Mouse (Mus musculus) midbrain, embryonic 13.5 days (tissue): Measurements from ENCODE around the gene Tgfa. TPM values are rescaled to one million over a fixed set of nuclear protein-coding genes. Genes with fewer than 3 reads are reported as not detected.

ENCODE experiments used
- ATAC-seq: fragments of 200-750 bp; cut with Nextera tagmentation; 2 replicates; pipeline ENCODE4 v1.8.0; 2017; ENCODE audit warnings: mild to moderate bottlenecking, moderate TSS enrichment, moderate library complexity
- H3K27ac ChIP-seq: fragments of 300-500 bp; sonication (generic); 2 replicates; pipeline ENCODE4 v1.5.1; 2015; ENCODE audit warnings: inconsistent platforms, mild to moderate bottlenecking, moderate library complexity
- H3K27me3 ChIP-seq: fragments of 300-500 bp; sonication (generic); 2 replicates; pipeline ENCODE4 v1.6.1; 2015; ENCODE audit warnings: mild to moderate bottlenecking, inconsistent platforms
- H3K36me3 ChIP-seq: fragments of 300-500 bp; sonication (generic); 2 replicates; pipeline ENCODE4 v1.6.1; 2015; ENCODE audit warnings: mild to moderate bottlenecking, inconsistent platforms
- H3K4me1 ChIP-seq: fragments of 300-500 bp; sonication (generic); replicated peaks from 2 replicates; pipeline ENCODE4 v1.6.1; 2015; ENCODE audit warnings: inconsistent platforms
- H3K4me2 ChIP-seq: fragments of 300-500 bp; sonication (generic); replicated peaks from 2 replicates; pipeline ENCODE4 v1.6.1; 2015; ENCODE audit warnings: moderate library complexity, mild to moderate bottlenecking, inconsistent platforms
- H3K4me3 ChIP-seq: fragments of 300-500 bp; sonication (generic); replicated peaks from 2 replicates; pipeline ENCODE4 v1.5.1; 2015; ENCODE audit warnings: mild to moderate bottlenecking, inconsistent platforms
- H3K9ac ChIP-seq: fragments of 300-500 bp; sonication (generic); replicated peaks from 2 replicates; pipeline ENCODE4 v1.6.1; 2015; ENCODE audit warnings: mild to moderate bottlenecking, inconsistent platforms
- H3K9me3 ChIP-seq: fragments of 300-500 bp; sonication (generic); 2 replicates; pipeline ENCODE4 v1.6.1; 2016; ENCODE audit warnings: mild to moderate bottlenecking, inconsistent platforms
- WGBS: fragments of 180-500 bp; shearing (Covaris S2); methylation state at CpG from one replicate; pipeline ENCODE4 v1.1.7; 2015; 5-methylcytosine and 5-hydroxymethylcytosine counted together
- polyA plus RNA-seq: library from polyadenylated mRNA; unstranded; fragments of >200 nt; fragmentation: Nextera tagmentation; extraction: Ambion mirVana; gene quantifications from 2 replicates; pipeline ENCODE4 v1.2.1, GENCODE M21; 2015

Gene Tgfa
- polyA plus RNA-seq, 1 experiment from 2014 or later, result 3.8 TPM

GRCm38 (mm10) chr6:86248562-86248961, 53.5 kb downstream of the Tgfa start:
- H3K27me3 ChIP-seq, result no peaks in the 10 kb centered on the region
- H3K9ac ChIP-seq, result no peak overlapping the region
- H3K9me3 ChIP-seq, result no peaks in the 10 kb centered on the region
- no peak overlapping the region for H3K27ac ChIP-seq
- WGBS, result 76% methylated on average over 1 of the region's 1 CpGs
- H3K4me2 ChIP-seq, result no peak overlapping the region
- no peaks in the 10 kb centered on the region for H3K36me3 ChIP-seq
- ATAC-seq, result no peak
- H3K4me3 ChIP-seq, result no peak overlapping the region
- peaks cover 21% of the 10 kb centered on the region for H3K4me1 ChIP-seq

DNA sequence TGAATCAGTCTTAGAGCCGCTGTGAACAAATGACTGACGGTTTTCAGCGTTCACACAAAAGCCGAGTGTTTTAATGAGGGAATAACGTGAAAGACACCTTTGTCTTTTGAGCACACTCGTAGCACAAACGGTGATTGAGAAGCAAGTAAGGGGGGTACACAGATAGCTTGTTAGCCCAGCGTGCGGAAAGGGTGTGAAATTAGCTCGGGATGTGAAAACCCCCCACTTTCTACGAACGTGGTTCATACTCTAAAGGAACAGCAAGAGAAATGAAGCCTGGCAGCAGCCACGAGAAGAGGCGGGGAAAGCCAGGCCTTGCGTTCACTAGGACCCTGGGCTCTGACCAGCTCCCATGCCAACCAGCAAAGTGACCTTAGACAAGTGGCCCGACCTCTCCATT, 54.0 kb downstream of the Tgfa start:
- no peak overlapping the region for H3K9ac ChIP-seq
- H3K27ac ChIP-seq, result 0 out of 2 replicates have a peak overlapping the region, but pooled peaks have one; percentile 9

DNA sequence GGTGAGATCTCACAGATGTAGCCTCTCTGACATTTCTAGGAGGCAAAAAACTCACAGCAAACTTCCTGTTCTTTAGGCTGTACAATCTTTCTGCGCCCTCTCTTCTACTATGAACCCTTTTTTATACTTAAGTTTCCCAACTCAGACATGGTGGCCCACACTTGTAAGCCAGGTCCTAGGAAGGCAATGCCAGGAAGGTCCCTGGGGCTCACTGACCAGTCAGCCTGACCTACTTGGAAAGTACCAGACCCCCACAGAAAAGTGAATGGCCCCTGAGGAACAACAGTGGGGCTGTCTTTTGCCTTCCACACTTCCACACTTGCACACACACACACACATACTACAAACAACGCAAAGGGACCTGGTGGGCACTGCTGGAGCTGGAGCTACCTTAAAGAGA, 55.2 kb downstream of the Tgfa start:
- Histone ChIP-seq H3K27ac (no peak overlapping the region), H3K4me3 (no peak overlapping the region), H3K4me1 (peaks cover 17% of the 10 kb centered on the region), H3K36me3 (no peaks in the 10 kb centered on the region), H3K9me3 (no peaks in the 10 kb centered on the region), H3K4me2 (no peak overlapping the region), H3K9ac (no peak overlapping the region), H3K27me3 (no peaks in the 10 kb centered on the region)
- WGBS, result 96% methylated on average over 2 of the region's 2 CpGs
- no peak for ATAC-seq

More for the DNA sequence above, 54.0 kb downstream of the Tgfa start:
- Histone ChIP-seq H3K36me3 (no peaks in the 10 kb centered on the region), H3K27me3 (no peaks in the 10 kb centered on the region), H3K9me3 (no peaks in the 10 kb centered on the region), H3K4me1 (peaks cover 21% of the 10 kb centered on the region), H3K4me2 (no peak overlapping the region), H3K4me3 (no peak overlapping the region)
- WGBS, result 31% methylated on average over 16 of the region's 16 CpGs
- peak; percentile 63 for ATAC-seq

DNA sequence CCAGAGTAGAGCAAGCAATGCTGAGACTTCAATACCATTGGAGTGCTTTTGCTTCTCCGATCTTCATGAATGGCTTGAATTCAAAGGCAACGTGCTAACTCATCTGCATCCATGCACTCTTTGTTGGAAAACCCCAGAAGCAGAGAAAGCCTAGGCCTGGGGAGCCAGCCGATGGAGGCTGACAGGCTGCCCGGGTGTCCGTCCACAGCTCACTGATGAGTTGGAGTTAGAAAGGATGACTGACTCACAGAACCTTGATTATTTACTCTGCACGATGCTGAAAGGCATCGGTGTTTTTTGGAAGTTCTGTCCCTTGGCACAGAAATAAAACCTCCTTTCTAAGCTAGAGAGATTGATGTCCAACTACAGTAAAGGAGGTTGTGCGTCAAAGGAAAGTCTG, 55.8 kb downstream of the Tgfa start:
- Histone ChIP-seq H3K9me3 (no peaks in the 10 kb centered on the region), H3K36me3 (no peaks in the 10 kb centered on the region), H3K27ac (no peak overlapping the region), H3K9ac (no peak overlapping the region), H3K4me3 (no peak overlapping the region), H3K4me1 (peaks cover 17% of the 10 kb centered on the region), H3K4me2 (no peak overlapping the region), H3K27me3 (no peaks in the 10 kb centered on the region)
- no peak for ATAC-seq
- WGBS, result 61% methylated on average over 8 of the region's 8 CpGs

DNA sequence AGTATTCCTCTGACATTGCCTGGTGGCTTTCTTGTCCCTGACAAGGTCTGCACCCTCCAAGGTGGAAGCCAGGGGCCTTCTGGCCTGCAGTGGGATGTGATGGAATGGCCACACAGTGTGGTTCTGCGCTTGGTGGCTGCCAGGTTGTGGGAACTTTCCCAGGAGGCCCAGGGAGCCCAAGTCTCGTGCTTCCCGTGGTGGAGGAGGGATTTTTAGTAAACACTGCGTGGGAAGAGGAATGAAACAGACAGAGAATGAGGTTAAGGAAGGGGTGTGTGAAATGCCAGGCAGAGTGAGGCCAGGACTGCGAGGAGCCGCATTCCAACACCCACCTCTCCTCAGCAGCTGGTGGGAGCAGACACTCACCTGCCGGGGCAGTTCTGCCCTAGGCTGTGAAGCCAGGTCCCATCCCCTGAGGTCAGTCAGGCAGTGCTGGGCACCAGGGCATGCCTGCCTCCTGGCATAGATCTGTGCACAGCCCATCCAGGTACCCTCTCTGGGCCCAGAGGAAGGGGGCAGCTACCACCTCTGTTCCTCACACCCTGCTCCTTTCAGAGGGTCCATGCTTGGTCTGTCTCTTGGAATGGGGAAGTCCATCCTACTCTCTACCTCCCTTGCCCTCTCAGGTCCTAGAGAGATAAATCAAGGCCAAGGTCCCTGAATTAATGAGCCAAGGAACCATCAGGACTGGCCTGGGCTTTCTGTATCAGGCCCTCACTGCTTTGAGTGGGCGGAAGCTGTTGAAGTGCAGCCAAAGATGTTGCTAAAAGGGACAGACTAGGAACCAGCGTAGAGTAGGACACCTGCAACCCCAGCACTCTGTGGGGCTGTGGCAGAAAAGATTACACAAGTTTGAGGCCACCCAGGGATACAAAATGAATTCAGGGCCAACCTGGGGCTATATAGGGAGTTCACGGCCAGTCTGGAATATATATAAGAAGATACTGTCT, 57.4 kb downstream of the Tgfa start:
- WGBS, result 78% methylated on average over 10 of the region's 10 CpGs
- no peak overlapping the region for H3K4me2 ChIP-seq

DNA sequence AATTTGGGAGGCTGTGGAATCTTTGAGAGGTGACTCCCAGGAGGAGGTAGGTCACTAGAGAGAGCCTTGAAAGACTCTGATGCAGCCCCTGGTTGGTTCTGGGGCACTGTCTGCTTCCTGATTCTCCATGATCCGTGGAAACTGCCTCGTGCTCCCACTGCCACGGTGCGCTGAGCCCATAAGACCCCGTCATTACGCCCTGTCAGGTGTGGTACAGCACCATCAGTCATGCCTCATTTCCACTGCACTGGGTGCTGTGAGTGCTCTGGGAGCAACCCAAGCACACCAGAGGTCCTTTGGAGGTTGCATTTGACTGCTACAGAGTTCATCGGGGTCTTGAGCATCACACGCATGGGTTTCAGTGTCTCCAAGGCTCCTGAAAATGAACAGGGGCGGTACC, 60.9 kb downstream of the Tgfa start:
- H3K27ac ChIP-seq, result no peak overlapping the region
- H3K27me3 ChIP-seq, result no peaks in the 10 kb centered on the region
- no peak overlapping the region for H3K4me3 ChIP-seq
- no peak overlapping the region for H3K4me2 ChIP-seq
- H3K4me1 ChIP-seq, result no peaks in the 10 kb centered on the region; the same call in 1 of the 2 replicates
- ATAC-seq, result no peak
- no peaks in the 10 kb centered on the region for H3K36me3 ChIP-seq
- H3K9me3 ChIP-seq, result no peaks in the 10 kb centered on the region
- WGBS, result 88% methylated on average over 9 of the region's 9 CpGs
- H3K9ac ChIP-seq, result no peak overlapping the region

More for the DNA sequence above, 57.4 kb downstream of the Tgfa start:
- Histone ChIP-seq H3K27ac (no peak overlapping the region), H3K9ac (no peak overlapping the region), H3K36me3 (no peaks in the 10 kb centered on the region), H3K27me3 (no peaks in the 10 kb centered on the region), H3K4me1 (peaks cover 9% of the 10 kb centered on the region), H3K9me3 (no peaks in the 10 kb centered on the region), H3K4me3 (no peak overlapping the region)
- no peak for ATAC-seq

DNA sequence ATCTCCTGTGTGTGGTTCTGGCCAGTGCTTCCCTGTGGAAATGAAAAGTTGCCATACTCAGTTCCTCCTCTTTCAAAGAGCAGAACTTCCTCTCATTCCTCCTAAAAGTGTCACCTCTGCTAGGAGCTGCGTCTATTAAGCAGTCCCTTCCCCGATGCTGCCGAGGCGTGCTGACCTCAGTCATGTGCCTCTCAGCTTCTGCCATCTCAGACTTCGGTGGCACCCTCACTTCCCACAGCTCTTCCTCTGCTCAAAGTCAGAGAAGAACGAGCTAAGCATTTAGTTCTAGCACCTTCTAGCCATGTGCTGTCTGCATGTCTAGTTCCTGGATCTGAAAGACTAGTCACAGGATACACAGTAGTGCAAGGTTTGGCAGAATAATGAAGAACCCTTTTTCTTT, 64.2 kb downstream of the Tgfa start:
- Histone ChIP-seq H3K27me3 (no peaks in the 10 kb centered on the region), H3K9me3 (no peaks in the 10 kb centered on the region), H3K4me2 (no peak overlapping the region), H3K9ac (no peak overlapping the region), H3K4me1 (no peaks in the 10 kb centered on the region; the same call in 1 of the 2 replicates), H3K4me3 (no peak overlapping the region), H3K27ac (no peak overlapping the region), H3K36me3 (no peaks in the 10 kb centered on the region)
- WGBS, result 93% methylated on average over 6 of the region's 6 CpGs
- no peak for ATAC-seq

DNA sequence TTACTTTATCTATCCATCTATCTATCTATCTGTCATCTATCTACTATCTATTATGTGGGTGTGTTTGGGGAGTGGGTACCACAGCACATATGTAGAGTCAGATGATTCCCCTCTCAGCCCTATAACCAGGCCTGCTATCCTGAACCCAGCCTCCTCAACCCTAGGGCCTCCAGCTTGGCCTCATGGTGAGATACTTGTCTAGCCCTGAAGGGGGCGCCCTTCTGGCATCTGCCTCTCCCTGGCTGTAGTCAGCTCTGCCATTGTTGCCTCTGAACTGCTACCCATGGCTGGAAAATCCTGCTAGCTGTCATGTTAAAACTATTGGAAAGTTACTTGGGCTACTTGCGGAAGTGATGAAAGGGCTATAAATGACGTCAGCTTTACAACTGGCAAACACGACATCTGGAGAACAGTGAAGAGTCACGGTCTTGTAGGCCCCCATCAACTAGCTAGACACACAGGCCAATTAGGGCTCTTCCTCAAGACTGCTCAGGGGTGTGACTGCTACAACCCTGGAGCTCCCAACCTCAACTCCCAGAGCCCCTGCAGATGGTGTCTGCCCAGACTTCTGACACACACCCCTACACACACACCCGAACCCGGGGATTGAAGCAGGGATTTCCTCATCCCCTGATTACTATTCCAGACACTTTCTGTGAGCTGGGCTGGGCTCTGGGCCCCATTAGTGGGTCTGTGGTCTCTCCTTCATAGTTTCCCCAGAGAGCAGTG, 65.5 kb downstream of the Tgfa start:
- no peak for ATAC-seq
- 74% methylated on average over 7 of the region's 7 CpGs for WGBS
- no peaks in the 10 kb centered on the region for H3K9me3 ChIP-seq

GRCm38 (mm10) chr6:86266786-86267185, 71.8 kb downstream of the Tgfa start:
- Histone ChIP-seq H3K27ac (no peak overlapping the region), H3K4me3 (no peak overlapping the region), H3K4me2 (no peak overlapping the region), H3K9me3 (no peaks in the 10 kb centered on the region), H3K27me3 (peaks cover 6% of the 10 kb centered on the region; the same call in 1 of the 2 replicates), H3K9ac (no peak overlapping the region), H3K4me1 (no peaks in the 10 kb centered on the region), H3K36me3 (no peaks in the 10 kb centered on the region)
- WGBS, result 88% methylated on average over 5 of the region's 5 CpGs
- ATAC-seq, result no peak

More for the DNA sequence above, 65.5 kb downstream of the Tgfa start:
- H3K27ac ChIP-seq, result no peak overlapping the region
- H3K9ac ChIP-seq, result no peak overlapping the region
- no peak overlapping the region for H3K4me2 ChIP-seq
- no peaks in the 10 kb centered on the region for H3K36me3 ChIP-seq
- H3K4me3 ChIP-seq, result no peak overlapping the region
- H3K27me3 ChIP-seq, result no peaks in the 10 kb centered on the region
- H3K4me1 ChIP-seq, result no peaks in the 10 kb centered on the region; the same call in 1 of the 2 replicates

- Histone ChIP-seq H3K4me1 (peaks cover 11% of the 10 kb centered on the region), H3K27ac (no peak overlapping the region), H3K27me3 (peaks cover 8% of the 10 kb centered on the region; the same call in 1 of the 2 replicates), H3K36me3 (no peaks in the 10 kb centered on the region), H3K9me3 (no peaks in the 10 kb centered on the region), H3K4me3 (no peak overlapping the region), H3K9ac (no peak overlapping the region), H3K4me2 (no peak overlapping the region)
- 84% methylated on average over 8 of the region's 8 CpGs for WGBS
- no peak for ATAC-seq
Measured at GRCm38 (mm10) chr6:86270373-86271068, 75.5 kb downstream of the Tgfa start.

DNA sequence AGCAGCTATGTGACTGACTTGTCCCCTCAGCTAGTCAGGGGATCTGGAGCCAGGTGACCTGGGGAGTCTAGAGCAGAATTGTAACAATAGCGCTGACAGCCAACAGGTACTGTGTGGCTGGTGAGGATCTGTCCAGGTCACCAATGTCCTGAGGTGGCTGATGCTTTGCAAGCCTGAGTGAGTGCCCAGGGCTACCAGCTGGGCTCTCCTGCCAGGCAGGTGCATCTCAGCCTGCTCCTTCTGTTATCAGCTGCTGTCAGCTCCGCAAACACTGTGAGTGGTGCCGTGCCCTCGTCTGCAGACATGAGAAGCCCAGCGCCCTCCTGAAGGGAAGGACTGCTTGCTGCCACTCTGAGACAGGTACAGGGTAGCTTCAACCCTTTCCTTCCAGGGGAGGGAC, 76.1 kb downstream of the Tgfa start:
- Histone ChIP-seq H3K9me3 (no peaks in the 10 kb centered on the region), H3K4me2 (no peak overlapping the region), H3K27me3 (peaks cover 8% of the 10 kb centered on the region; the same call in 1 of the 2 replicates), H3K36me3 (no peaks in the 10 kb centered on the region), H3K4me1 (peaks cover 11% of the 10 kb centered on the region), H3K4me3 (no peak overlapping the region), H3K27ac (no peak overlapping the region), H3K9ac (no peak overlapping the region)
- WGBS, result 88% methylated on average over 5 of the region's 5 CpGs
- ATAC-seq, result no peak
